Mouse (Mus musculus): ENCODE measurements around the gene Slc2a4. TPM values are rescaled to one million over a fixed set of nuclear protein-coding genes. Genes with fewer than 3 reads are reported as not detected.
"Not testable (repeated sequence)": the region's sequence is repeated elsewhere in the genome, so short reads cannot be mapped to it uniquely, and the experiment has no call there.

Slc2a4 gene
- polyA plus RNA-seq, 1 experiment from 2014 or later: 2.2 TPM

GRCm38 (mm10) chr11:69930176-69930575 is 17.8 kb downstream of the Slc2a4 start:
- H3K4me1 ChIP-seq (replicated peaks; ENCODE audit: control insufficient read depth, insufficient read depth, low read length); H3K4me2 ChIP-seq (replicated peaks); H3K9me3 ChIP-seq (ENCODE audit: control insufficient read depth, low read length); DNase-seq (ENCODE audit: low spot score); H3K27ac ChIP-seq; H3K36me3 ChIP-seq (replicated peaks; ENCODE audit: control insufficient read depth, insufficient read depth); H3K9ac ChIP-seq; H3K4me3 ChIP-seq (replicated peaks; ENCODE audit: low read length); ATAC-seq (ENCODE audit: low FRiP score); H3K27me3 ChIP-seq (ENCODE audit: control insufficient read depth, insufficient read depth, low read length): not testable (repeated sequence)
- WGBS: 89% methylated on average over 8 of the region's 8 CpGs

GRCm38 (mm10) chr11:69929712-69930111 is 18.3 kb downstream of the Slc2a4 start:
- Histone ChIP-seq H3K4me2 (replicated peaks) (no peak overlapping the region), H3K9ac (no peak overlapping the region), H3K27ac (no peak overlapping the region), H3K4me3 (replicated peaks; ENCODE audit: low read length) (no peak overlapping the region), H3K4me1 (replicated peaks; ENCODE audit: control insufficient read depth, insufficient read depth, low read length) (no peaks in the 10 kb centered on the region), H3K27me3 (ENCODE audit: control insufficient read depth, insufficient read depth, low read length) (peaks cover 4% of the 10 kb centered on the region; the same call in 1 of the 2 replicates), H3K9me3 (ENCODE audit: control insufficient read depth, low read length) (no peaks in the 10 kb centered on the region), H3K36me3 (replicated peaks; ENCODE audit: control insufficient read depth, insufficient read depth) (no peaks in the 10 kb centered on the region)
- no peak for DNase-seq (ENCODE audit: low spot score)
- WGBS: 83% methylated on average over 4 of the region's 4 CpGs
- no peak for ATAC-seq (ENCODE audit: low FRiP score)

GRCm38 (mm10) chr11:69927501-69927900 is 20.5 kb downstream of the Slc2a4 start:
- no peak overlapping the region for H3K9ac ChIP-seq
- no peak overlapping the region for H3K27ac ChIP-seq
- H3K36me3 ChIP-seq (replicated peaks; ENCODE audit: control insufficient read depth, insufficient read depth): no peaks in the 10 kb centered on the region
- no peak overlapping the region for H3K4me3 ChIP-seq (replicated peaks; ENCODE audit: low read length)
- no peak for ATAC-seq (ENCODE audit: low FRiP score)
- no peak overlapping the region for H3K4me2 ChIP-seq (replicated peaks)
- 96% methylated on average over 2 of the region's 2 CpGs for WGBS
- no peaks in the 10 kb centered on the region for H3K27me3 ChIP-seq (ENCODE audit: control insufficient read depth, insufficient read depth, low read length)
- no peaks in the 10 kb centered on the region for H3K9me3 ChIP-seq (ENCODE audit: control insufficient read depth, low read length)
- H3K4me1 ChIP-seq (replicated peaks; ENCODE audit: control insufficient read depth, insufficient read depth, low read length): peaks cover 3% of the 10 kb centered on the region; the same call in 1 of the 2 replicates
- DNase-seq (ENCODE audit: low spot score): no peak

GRCm38 (mm10) chr11:69922796-69923195 is 25.2 kb downstream of the Slc2a4 start:
- H3K9ac ChIP-seq: peak overlapping the region; percentile 62; the same call in 1 of the 2 replicates
- no peak overlapping the region for H3K27ac ChIP-seq
- ATAC-seq (ENCODE audit: low FRiP score): no peak

GRCm38 (mm10) chr11:69922012-69922756 is 25.8 kb downstream of the Slc2a4 start:
- ATAC-seq (ENCODE audit: low FRiP score) (no peak), DNase-seq (ENCODE audit: low spot score) (no peak)
- peak overlapping the region; percentile 92 for H3K27ac ChIP-seq
- H3K27me3 ChIP-seq (ENCODE audit: control insufficient read depth, insufficient read depth, low read length): no peaks in the 10 kb centered on the region
- peak overlapping the region; percentile 68 for H3K4me2 ChIP-seq (replicated peaks)
- H3K4me1 ChIP-seq (replicated peaks; ENCODE audit: control insufficient read depth, insufficient read depth, low read length): peaks cover 22% of the 10 kb centered on the region
- WGBS: 4% methylated on average over 12 of the region's 12 CpGs
- H3K36me3 ChIP-seq (replicated peaks; ENCODE audit: control insufficient read depth, insufficient read depth): peaks cover 22% of the 10 kb centered on the region
- H3K9ac ChIP-seq: peak overlapping the region; percentile 62
- H3K4me3 ChIP-seq (replicated peaks; ENCODE audit: low read length): peak overlapping the region; percentile 93
- H3K9me3 ChIP-seq (ENCODE audit: control insufficient read depth, low read length): no peaks in the 10 kb centered on the region

More at GRCm38 (mm10) chr11:69922796-69923195, 25.2 kb downstream of the Slc2a4 start:
- Histone ChIP-seq H3K27me3 (ENCODE audit: control insufficient read depth, insufficient read depth, low read length) (no peaks in the 10 kb centered on the region), H3K4me2 (replicated peaks) (peak overlapping the region; percentile 68; the same call in 1 of the 2 replicates), H3K4me3 (replicated peaks; ENCODE audit: low read length) (no peak overlapping the region), H3K36me3 (replicated peaks; ENCODE audit: control insufficient read depth, insufficient read depth) (peaks cover 16% of the 10 kb centered on the region), H3K9me3 (ENCODE audit: control insufficient read depth, low read length) (no peaks in the 10 kb centered on the region), H3K4me1 (replicated peaks; ENCODE audit: control insufficient read depth, insufficient read depth, low read length) (peaks cover 22% of the 10 kb centered on the region)
- WGBS: 68% methylated on average over 3 of the region's 3 CpGs
- no peak for DNase-seq (ENCODE audit: low spot score)

- WGBS: under 1% methylated on average over 69 of the region's 78 CpGs
- Histone ChIP-seq H3K4me3 (replicated peaks; ENCODE audit: low read length) (peak within 1 kb of the TSS; percentile 93), H3K4me1 (replicated peaks; ENCODE audit: control insufficient read depth, insufficient read depth, low read length) (peaks cover 22% of the 10 kb centered on the region), H3K36me3 (replicated peaks; ENCODE audit: control insufficient read depth, insufficient read depth) (peaks cover 30% of the 10 kb centered on the region), H3K27ac (peak within 1 kb of the TSS; percentile 94), H3K9me3 (ENCODE audit: control insufficient read depth, low read length) (no peaks in the 10 kb centered on the region), H3K9ac (peak within 1 kb of the TSS; percentile 92), H3K27me3 (ENCODE audit: control insufficient read depth, insufficient read depth, low read length) (no peaks in the 10 kb centered on the region), H3K4me2 (replicated peaks) (peak within 1 kb of the TSS; percentile 97)
- DNase-seq (ENCODE audit: low spot score) (peak; percentile 100), ATAC-seq (ENCODE audit: low FRiP score) (peak; percentile 96)
These were observed 26.6 kb downstream of the Slc2a4 start, which contains the start of gene Eif5a for GRCm38 (mm10) chr11:69921114-69922011. Eif5a (minus strand) TSS chr11:69921958.

- ATAC-seq (ENCODE audit: low FRiP score) (no peak; the same call in none of the 2 replicates), DNase-seq (ENCODE audit: low spot score) (no peak)
- peaks cover 39% of the 10 kb centered on the region for H3K36me3 ChIP-seq (replicated peaks; ENCODE audit: control insufficient read depth, insufficient read depth)
- H3K4me3 ChIP-seq (replicated peaks; ENCODE audit: low read length): peak overlapping the region; percentile 93
- peak overlapping the region; percentile 92 for H3K9ac ChIP-seq
- WGBS: 1% methylated on average over 49 of the region's 65 CpGs
- no peaks in the 10 kb centered on the region for H3K27me3 ChIP-seq (ENCODE audit: control insufficient read depth, insufficient read depth, low read length)
- H3K4me2 ChIP-seq (replicated peaks): peak overlapping the region; percentile 97
- H3K9me3 ChIP-seq (ENCODE audit: control insufficient read depth, low read length): no peaks in the 10 kb centered on the region
- peak overlapping the region; percentile 94 for H3K27ac ChIP-seq
- H3K4me1 ChIP-seq (replicated peaks; ENCODE audit: control insufficient read depth, insufficient read depth, low read length): peaks cover 22% of the 10 kb centered on the region
These were observed 27.5 kb downstream of the Slc2a4 start for GRCm38 (mm10) chr11:69920266-69921031.

- ATAC-seq (ENCODE audit: low FRiP score): no peak
- 2% methylated on average over 17 of the region's 17 CpGs for WGBS
- H3K9me3 ChIP-seq (ENCODE audit: control insufficient read depth, low read length): no peaks in the 10 kb centered on the region
- no peaks in the 10 kb centered on the region for H3K27me3 ChIP-seq (ENCODE audit: control insufficient read depth, insufficient read depth, low read length)
- H3K36me3 ChIP-seq (replicated peaks; ENCODE audit: control insufficient read depth, insufficient read depth): peaks cover 46% of the 10 kb centered on the region
- H3K4me1 ChIP-seq (replicated peaks; ENCODE audit: control insufficient read depth, insufficient read depth, low read length): peaks cover 29% of the 10 kb centered on the region
- H3K27ac ChIP-seq: peak overlapping the region; percentile 94
- H3K4me3 ChIP-seq (replicated peaks; ENCODE audit: low read length): peak overlapping the region; percentile 93
- H3K4me2 ChIP-seq (replicated peaks): peak overlapping the region; percentile 97
- no peak for DNase-seq (ENCODE audit: low spot score)
- H3K9ac ChIP-seq: peak overlapping the region; percentile 92
These were observed 28.2 kb downstream of the Slc2a4 start for GRCm38 (mm10) chr11:69919661-69920265.

Measured in hindbrain, embryonic 14.5 days (tissue).